ENCODE assay signal across 9 mouse cellular contexts in the genomic region with DNA sequence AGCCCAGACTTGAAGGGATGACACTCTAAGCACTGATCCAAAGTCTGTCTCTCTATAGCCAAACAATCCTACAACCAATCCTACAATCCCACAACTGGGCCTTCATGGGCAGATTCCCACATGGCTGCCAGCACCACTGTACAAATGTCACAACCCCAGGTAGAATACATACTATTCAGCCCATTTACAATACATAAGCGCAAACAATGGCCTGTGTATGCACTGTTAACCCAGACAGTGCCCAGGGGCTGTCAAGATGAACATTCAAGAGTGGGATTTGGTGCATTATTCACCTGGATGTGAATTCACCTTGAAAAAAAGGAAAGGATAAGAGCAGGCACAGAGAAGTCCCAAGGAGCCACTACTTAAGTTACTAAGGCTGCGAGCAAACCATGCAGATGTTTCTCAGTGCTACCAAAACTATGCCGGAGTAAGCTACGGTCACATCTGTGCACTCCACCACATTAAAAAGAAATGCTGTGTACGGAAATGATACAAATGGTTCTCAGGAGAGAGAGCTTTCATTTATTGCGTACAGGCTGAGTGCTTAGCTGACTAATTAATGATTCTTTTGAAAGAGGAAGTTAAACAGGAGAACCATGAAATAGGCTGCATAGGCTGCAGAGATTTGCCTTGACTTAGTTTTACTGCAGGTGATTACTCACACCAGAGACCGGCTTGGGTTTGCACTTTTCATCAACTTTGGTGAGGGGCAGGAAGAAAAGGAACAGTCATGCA.
A peak's percentile ranks its signal among the peaks of the same experiment; 100 is the strongest.
DNase-seq lines count a peak whose midpoint lies in the region; ATAC-seq and TF ChIP-seq lines count a peak whose summit lies in the region.
"Had no signal": no experiment of that assay in that cellular context is flagged by ENCODE, and none has a peak within 500 bp of the region (broad histone marks: within the 10 kb centered on the region; RNA-seq: fewer than 3 reads in every experiment).

No protein-coding gene starts in this region.

- no peak for DNase-seq in gastrocnemius, adult 2 months
- no peak for DNase-seq in gastrocnemius, postnatal 10 days
- no peak for DNase-seq in lung, postnatal 0 days (ENCODE audit: low spot score)
- no peak for DNase-seq in lung, postnatal 14 days
- DNase-seq in splenic B cell, adult 2 months (ENCODE audit: low read depth, low spot score), result peak; percentile 64
- DNase-seq in urinary bladder, postnatal 25 days (ENCODE audit: low spot score), result no peak
- no peak for DNase-seq in thymus, postnatal 36 days
- DNase-seq: adrenal gland, postnatal 25 days had no signal

- no peaks in the 10 kb centered on the region for H3K27me3 ChIP-seq in lung, postnatal 0 days (replicated peaks; ENCODE audit: insufficient read depth, low read length)
- no peaks in the 10 kb centered on the region for H3K27me3 ChIP-seq in intestine, postnatal 0 days (replicated peaks; ENCODE audit: control insufficient read depth, insufficient read depth, low read length)
- no peaks in the 10 kb centered on the region for H3K27me3 ChIP-seq in splenic B cell, adult 2 months (ENCODE audit: control insufficient read depth, insufficient read depth, low read length, poor library complexity, severe bottlenecking)

- H3K4me2 ChIP-seq in lung, postnatal 0 days (replicated peaks; ENCODE audit: low read depth, low read length), result no peak overlapping the region
- no peak overlapping the region for H3K4me2 ChIP-seq in intestine, postnatal 0 days (replicated peaks; ENCODE audit: low read depth)

- no peak overlapping the region for H3K4me3 ChIP-seq in gastrocnemius, adult 2 months
- no peak overlapping the region for H3K4me3 ChIP-seq in lung, postnatal 0 days (ENCODE audit: low read depth, low read length)
- no peak overlapping the region for H3K4me3 ChIP-seq in intestine, postnatal 0 days (ENCODE audit: low read depth, low read length)

- 70% methylated on average over 7 of the region's 7 CpGs for WGBS in lung, postnatal 0 days
- WGBS in intestine, postnatal 0 days, result 47% methylated on average over 7 of the region's 7 CpGs

- no peak for ATAC-seq in lung, postnatal 0 days
- 0 out of 2 replicates have a peak, but pooled peaks have one; percentile 45 for ATAC-seq in intestine, postnatal 0 days

- intact Hi-C loops in gastrocnemius, adult 2 months (cut with DNase I), result no loop called here

- H3K4me1 ChIP-seq in lung, postnatal 0 days (ENCODE audit: insufficient read depth, low read depth, low read length), result peaks cover 11% of the 10 kb centered on the region
- peaks cover 5% of the 10 kb centered on the region for H3K4me1 ChIP-seq in intestine, postnatal 0 days (replicated peaks; ENCODE audit: control insufficient read depth, insufficient read depth, low read length)

- no peak for TF ChIP-seq CTCF in gastrocnemius, adult 2 months (IDR thresholded peaks at IDR 0.05)
- TF ChIP-seq CTCF in lung, postnatal 0 days (IDR thresholded peaks at IDR 0.05), result no peak
- TF ChIP-seq CTCF in intestine, postnatal 0 days (IDR thresholded peaks at IDR 0.05; ENCODE audit: low read depth), result no peak

- H3K9me3 ChIP-seq in lung, postnatal 0 days (ENCODE audit: low read length), result no peaks in the 10 kb centered on the region
- H3K9me3 ChIP-seq in intestine, postnatal 0 days (ENCODE audit: control insufficient read depth), result no peaks in the 10 kb centered on the region

- no peak overlapping the region for H3K9ac ChIP-seq in lung, postnatal 0 days (replicated peaks; ENCODE audit: low read depth)
- no peak overlapping the region for H3K9ac ChIP-seq in intestine, postnatal 0 days (ENCODE audit: low read depth, low read length)

- TF ChIP-seq EP300 in lung, postnatal 0 days (IDR thresholded peaks at IDR 0.05), result no peak

- peak overlapping the region; percentile 78 for H3K27ac ChIP-seq in gastrocnemius, adult 2 months
- peak overlapping the region; percentile 39 for H3K27ac ChIP-seq in lung, postnatal 0 days (ENCODE audit: low read length)
- peak overlapping the region; percentile 16; the same call in 1 of the 2 replicates for H3K27ac ChIP-seq in intestine, postnatal 0 days (ENCODE audit: low read depth, low read length)

- H3K36me3 ChIP-seq in lung, postnatal 0 days (ENCODE audit: insufficient read depth, low read length), result no peaks in the 10 kb centered on the region
- H3K36me3 ChIP-seq in intestine, postnatal 0 days (ENCODE audit: control insufficient read depth, insufficient read depth), result no peaks in the 10 kb centered on the region
- H3K36me3 ChIP-seq in splenic B cell, adult 2 months (ENCODE audit: control insufficient read depth, insufficient read depth, low read length, poor library complexity, severe bottlenecking), result no peaks in the 10 kb centered on the region

Comparison
In these comparisons a context has a peak if more than half of its experiments do, and no peak if none do; other contexts are left out.
1. H3K27ac ChIP-seq: peak in every context shown above with its lines; median percentile 78 in gastrocnemius, adult 2 months; 39 in lung, postnatal 0 days; 16 in intestine, postnatal 0 days.